Mouse (Mus musculus) R1 (cell line): ENCODE data around the gene Btnl6.
"Not testable (repeated sequence)": the region's sequence is repeated elsewhere in the genome, so short reads cannot be mapped to it uniquely, and the experiment has no call there.

Experiments used
- DNase-seq: peaks from one replicate; pipeline ENCODE4 v3.0.0-alpha.2; 2018; ENCODE audit warnings: low read depth, low spot score

Gene Btnl6

GRCm38 (mm10) chr17:34517252-34517651 lies at the start of gene Btnl6:
Gene Btnl6 (minus strand): TSS chr17:34517352.
- DNase-seq: no peak

- DNase-seq: peak; percentile 26
Measured at GRCm38 (mm10) chr17:34564796-34565195, 47.6 kb upstream of the Btnl6 start.

- peak; percentile 98 for DNase-seq
Measured at GRCm38 (mm10) chr17:34564003-34564421, 46.9 kb upstream of the Btnl6 start, which contains the start of gene Notch4. Gene Notch4 (plus strand): TSS chr17:34564268.

- peak; percentile 33 for DNase-seq
Measured at GRCm38 (mm10) chr17:34563354-34563753, 46.2 kb upstream of the Btnl6 start.

GRCm38 (mm10) chr17:34562595-34562994 lies 45.4 kb upstream of the Btnl6 start:
- peak; percentile 91 for DNase-seq

- DNase-seq: peak; percentile 30
Measured at GRCm38 (mm10) chr17:34561200-34561599, 44.0 kb upstream of the Btnl6 start.

GRCm38 (mm10) chr17:34560438-34560837 lies 43.3 kb upstream of the Btnl6 start:
- peak; percentile 53 for DNase-seq

GRCm38 (mm10) chr17:34559895-34560294 lies 42.7 kb upstream of the Btnl6 start:
- DNase-seq: peak; percentile 82

- no peak for DNase-seq
Measured at GRCm38 (mm10) chr17:34559116-34559515, 42.0 kb upstream of the Btnl6 start.

GRCm38 (mm10) chr17:34557411-34557810 lies 40.3 kb upstream of the Btnl6 start:
- no peak for DNase-seq

GRCm38 (mm10) chr17:34556406-34556805 lies 39.3 kb upstream of the Btnl6 start:
- DNase-seq: no peak

- peak; percentile 73 for DNase-seq
Measured at GRCm38 (mm10) chr17:34555483-34555882, 38.3 kb upstream of the Btnl6 start.

GRCm38 (mm10) chr17:34549843-34550242 lies 32.7 kb upstream of the Btnl6 start:
- no peak for DNase-seq

GRCm38 (mm10) chr17:34549156-34549555 lies 32.0 kb upstream of the Btnl6 start:
- DNase-seq: no peak

- no peak for DNase-seq
Measured at GRCm38 (mm10) chr17:34547601-34548000, 30.4 kb upstream of the Btnl6 start.

GRCm38 (mm10) chr17:34546797-34547196 lies 29.6 kb upstream of the Btnl6 start:
- no peak for DNase-seq

- peak; percentile 33 for DNase-seq
Measured at GRCm38 (mm10) chr17:34543567-34543966, 26.4 kb upstream of the Btnl6 start.

- DNase-seq: no peak
Measured at GRCm38 (mm10) chr17:34532671-34533070, 15.5 kb upstream of the Btnl6 start.

- no peak for DNase-seq
Measured at GRCm38 (mm10) chr17:34519001-34519400, 1.8 kb upstream of the Btnl6 start.

- not testable (repeated sequence) for DNase-seq
Measured at GRCm38 (mm10) chr17:34518571-34518970, 1.4 kb upstream of the Btnl6 start.

- no peak for DNase-seq
Measured at GRCm38 (mm10) chr17:34517795-34518194, 643 bp upstream of the Btnl6 start.

GRCm38 (mm10) chr17:34516514-34516913 lies 638 bp downstream of the Btnl6 start:
- no peak for DNase-seq

GRCm38 (mm10) chr17:34511723-34512122 lies 5.4 kb downstream of the Btnl6 start:
- peak; percentile 52 for DNase-seq

GRCm38 (mm10) chr17:34507591-34507990 lies 9.6 kb downstream of the Btnl6 start:
- DNase-seq: no peak
